Mouse (Mus musculus): ENCODE data around the gene Slc17a5. TPM values are rescaled to one million over a fixed set of nuclear protein-coding genes. Genes with fewer than 3 reads are reported as not detected.

Slc17a5 gene
- 9.3 and 10.0 TPM in 2 replicates for polyA plus RNA-seq (2015; fragmentation: Nextera tagmentation; extraction: Ambion mirVana)

DNA sequence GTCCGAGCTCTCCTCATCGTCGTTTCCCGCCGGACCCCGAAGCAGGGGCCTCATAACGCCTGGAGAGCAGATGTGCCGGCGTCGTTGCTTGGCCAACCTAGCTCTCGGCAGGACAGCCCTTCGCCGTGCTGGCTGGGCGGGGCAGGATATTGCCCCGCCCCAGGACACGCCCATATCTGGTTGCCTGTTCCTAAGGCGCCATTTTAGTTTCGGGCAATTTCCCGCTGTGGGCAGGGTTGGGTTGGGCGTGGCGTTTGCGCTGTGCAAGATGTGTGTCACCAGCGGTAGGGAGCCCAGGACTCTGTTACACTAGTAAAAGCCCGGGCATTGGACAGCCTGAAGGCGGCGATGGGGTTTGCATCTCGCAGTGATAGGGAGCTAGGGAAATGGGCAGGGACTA is at the start of gene Slc17a5:
TSS of gene Slc17a5 (minus strand) at position 128 of the 400 bp plus-strand sequence.
- DNase-seq (ENCODE audit: low spot score), result peak; percentile 97
- WGBS, result under 1% methylated on average over 26 of the region's 27 CpGs

DNA sequence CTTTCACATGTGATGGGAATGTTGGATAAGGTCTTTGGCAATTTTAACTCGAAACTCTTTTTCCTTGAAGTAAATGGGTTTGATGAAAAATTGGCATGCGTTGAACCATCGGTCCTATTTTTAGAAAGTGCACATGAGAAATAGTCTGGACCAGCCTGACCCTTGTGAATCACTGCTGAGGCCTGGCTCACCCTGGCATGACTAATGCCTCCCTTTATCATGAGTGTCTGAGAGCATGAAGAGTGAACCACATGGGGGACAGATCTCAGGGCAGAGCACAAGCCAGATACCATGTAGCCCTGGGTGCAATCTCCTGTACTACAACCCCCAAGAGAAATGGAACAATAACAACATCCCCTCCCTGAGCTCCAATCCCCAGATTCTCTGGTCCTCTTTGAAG is 46.1 kb upstream of the Slc17a5 start:
- Histone ChIP-seq H3K4me2 (replicated peaks; ENCODE audit: low read depth) (no peak overlapping the region), H3K9me3 (ENCODE audit: control insufficient read depth, low read length) (no peaks in the 10 kb centered on the region), H3K27me3 (ENCODE audit: control insufficient read depth, insufficient read depth, low read length) (no peaks in the 10 kb centered on the region), H3K4me1 (replicated peaks; ENCODE audit: control insufficient read depth, insufficient read depth) (no peaks in the 10 kb centered on the region), H3K9ac (ENCODE audit: low read length) (no peak overlapping the region), H3K27ac (replicated peaks) (no peak overlapping the region), H3K36me3 (ENCODE audit: control insufficient read depth, insufficient read depth, low read length) (no peaks in the 10 kb centered on the region), H3K4me3 (ENCODE audit: low read depth, low read length) (no peak overlapping the region)
- ATAC-seq (ENCODE audit: low FRiP score, low TSS enrichment), result no peak
- TF ChIP-seq CTCF (IDR thresholded peaks at IDR 0.05; ENCODE audit: low read depth) (no peak), EP300 (optimal IDR thresholded peaks at IDR 0.05) (no peak)
- WGBS, result 85% methylated on average over 3 of the region's 3 CpGs
- DNase-seq (ENCODE audit: low spot score), result no peak

More for the DNA sequence above, at the start of gene Slc17a5:
- peak; percentile 99 for ATAC-seq (ENCODE audit: low FRiP score, low TSS enrichment)
- Histone ChIP-seq H3K4me2 (replicated peaks; ENCODE audit: low read depth) (peak within 1 kb of the TSS; percentile 79), H3K9me3 (ENCODE audit: control insufficient read depth, low read length) (no peaks in the 10 kb centered on the region), H3K27me3 (ENCODE audit: control insufficient read depth, insufficient read depth, low read length) (no peaks in the 10 kb centered on the region), H3K27ac (replicated peaks) (peak within 1 kb of the TSS; percentile 71), H3K4me1 (replicated peaks; ENCODE audit: control insufficient read depth, insufficient read depth) (no peaks in the 10 kb centered on the region), H3K36me3 (ENCODE audit: control insufficient read depth, insufficient read depth, low read length) (no peaks in the 10 kb centered on the region), H3K9ac (ENCODE audit: low read length) (peak within 1 kb of the TSS; percentile 76), H3K4me3 (ENCODE audit: low read depth, low read length) (peak within 1 kb of the TSS; percentile 65)
- peak; percentile 48; the same call in 1 of the 2 replicates for TF ChIP-seq CTCF (IDR thresholded peaks at IDR 0.05; ENCODE audit: low read depth)
- TF ChIP-seq EP300 (optimal IDR thresholded peaks at IDR 0.05), result peak; percentile 48

DNA sequence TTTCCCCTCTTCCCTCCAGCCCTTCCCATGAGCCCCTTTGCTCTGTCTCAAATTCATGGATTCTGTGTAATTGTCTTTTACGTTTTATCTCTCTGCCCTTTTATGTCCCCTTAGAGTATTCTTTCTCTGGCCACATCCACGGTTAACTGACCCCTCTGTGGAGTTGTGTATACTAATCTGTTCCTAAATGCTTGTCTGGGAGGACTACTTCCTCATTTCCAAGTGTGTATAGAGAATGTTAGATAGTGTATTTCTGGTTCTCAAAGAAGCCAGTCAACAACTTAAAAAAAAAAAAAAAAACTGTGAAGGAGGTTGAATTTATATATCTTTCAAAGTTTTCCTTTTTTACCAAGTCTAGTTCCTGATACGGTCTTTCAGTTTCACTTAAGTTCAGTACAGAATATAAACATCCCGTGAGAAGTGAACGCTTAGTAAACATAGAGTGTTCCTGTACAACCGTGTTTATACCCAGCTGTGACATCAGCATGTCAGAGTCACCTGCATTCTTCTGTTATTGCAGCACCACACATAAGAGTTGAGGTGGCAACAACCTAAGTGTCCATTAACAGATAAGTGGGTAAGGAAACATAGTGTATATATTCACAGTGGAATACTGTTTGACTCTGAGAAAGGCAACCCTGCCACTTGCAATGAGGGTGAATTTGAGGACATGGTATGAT is 44.1 kb upstream of the Slc17a5 start:
- ATAC-seq (ENCODE audit: low FRiP score, low TSS enrichment), result no peak
- H3K27me3 ChIP-seq (ENCODE audit: control insufficient read depth, insufficient read depth, low read length), result no peaks in the 10 kb centered on the region

DNA sequence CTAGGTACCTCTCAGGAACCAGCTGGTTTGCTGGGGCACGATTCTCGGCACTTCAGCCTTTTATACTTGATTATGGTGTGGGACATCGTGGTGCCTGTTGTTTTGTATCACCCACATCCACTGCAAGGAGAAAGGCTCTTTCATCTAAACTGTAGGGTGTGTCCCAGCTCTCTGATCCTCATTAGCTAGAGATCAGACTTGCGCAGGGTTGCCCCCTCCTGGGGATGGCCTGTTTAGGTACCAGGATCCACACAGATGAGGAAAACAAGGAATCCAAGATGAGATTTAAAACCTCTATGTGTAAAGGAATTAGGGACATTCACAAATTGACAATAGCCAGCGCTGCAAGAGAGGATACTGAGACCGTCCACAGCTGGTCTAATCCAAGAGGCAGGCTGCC is 42.1 kb upstream of the Slc17a5 start:
- no peaks in the 10 kb centered on the region for H3K4me1 ChIP-seq (replicated peaks; ENCODE audit: control insufficient read depth, insufficient read depth)
- 60% methylated on average over 6 of the region's 6 CpGs for whole genome bisulfite sequencing
- ATAC-seq (ENCODE audit: low FRiP score, low TSS enrichment) (no peak), DNase-seq (ENCODE audit: low spot score) (no peak)
- TF ChIP-seq CTCF (IDR thresholded peaks at IDR 0.05; ENCODE audit: low read depth) (peak; percentile 59), EP300 (optimal IDR thresholded peaks at IDR 0.05) (no peak)
- no peaks in the 10 kb centered on the region for H3K36me3 ChIP-seq (ENCODE audit: control insufficient read depth, insufficient read depth, low read length)
- H3K9me3 ChIP-seq (ENCODE audit: control insufficient read depth, low read length), result no peaks in the 10 kb centered on the region
- no peak overlapping the region for H3K9ac ChIP-seq (ENCODE audit: low read length)
- no peak overlapping the region for H3K27ac ChIP-seq (replicated peaks)
- no peak overlapping the region for H3K4me2 ChIP-seq (replicated peaks; ENCODE audit: low read depth)
- H3K27me3 ChIP-seq (ENCODE audit: control insufficient read depth, insufficient read depth, low read length), result no peaks in the 10 kb centered on the region
- no peak overlapping the region for H3K4me3 ChIP-seq (ENCODE audit: low read depth, low read length)

More for the DNA sequence above, 44.1 kb upstream of the Slc17a5 start:
- H3K4me2 ChIP-seq (replicated peaks; ENCODE audit: low read depth), result no peak overlapping the region
- no peak for DNase-seq (ENCODE audit: low spot score)
- WGBS, result 43% methylated on average over 6 of the region's 6 CpGs
- H3K9ac ChIP-seq (ENCODE audit: low read length), result no peak overlapping the region
- TF ChIP-seq EP300 (optimal IDR thresholded peaks at IDR 0.05) (no peak), CTCF (IDR thresholded peaks at IDR 0.05; ENCODE audit: low read depth) (no peak)
- H3K9me3 ChIP-seq (ENCODE audit: control insufficient read depth, low read length), result no peaks in the 10 kb centered on the region
- no peaks in the 10 kb centered on the region for H3K36me3 ChIP-seq (ENCODE audit: control insufficient read depth, insufficient read depth, low read length)
- no peak overlapping the region for H3K4me3 ChIP-seq (ENCODE audit: low read depth, low read length)
- no peaks in the 10 kb centered on the region for H3K4me1 ChIP-seq (replicated peaks; ENCODE audit: control insufficient read depth, insufficient read depth)
- H3K27ac ChIP-seq (replicated peaks), result no peak overlapping the region

DNA sequence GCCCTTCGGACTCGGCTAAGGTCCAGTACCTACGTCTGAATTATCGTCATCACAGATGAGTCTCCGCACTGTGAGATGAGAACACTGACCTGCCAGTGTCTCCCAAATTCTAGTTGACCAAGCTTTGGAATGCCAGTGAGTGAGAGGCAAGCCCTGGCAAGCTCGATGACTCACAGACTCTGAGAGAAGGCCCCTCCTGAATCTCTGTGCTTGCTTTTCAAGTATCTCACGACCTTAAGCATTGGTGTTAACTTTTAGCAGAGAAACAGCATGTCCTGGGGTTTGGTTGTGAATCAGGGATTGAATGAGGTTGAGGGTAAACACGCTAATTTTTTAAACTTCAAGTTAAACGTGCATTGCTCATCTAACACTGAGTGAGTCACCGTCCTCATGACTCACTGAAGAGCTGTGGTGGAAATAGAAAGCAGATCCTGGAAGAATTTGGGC is 35.5 kb upstream of the Slc17a5 start:
- ATAC-seq (ENCODE audit: low FRiP score, low TSS enrichment) (peak; percentile 69; the same call in 1 of the 2 replicates), DNase-seq (ENCODE audit: low spot score) (no peak)
- no peaks in the 10 kb centered on the region for H3K9me3 ChIP-seq (ENCODE audit: control insufficient read depth, low read length)
- H3K4me2 ChIP-seq (replicated peaks; ENCODE audit: low read depth), result no peak overlapping the region
- H3K9ac ChIP-seq (ENCODE audit: low read length), result no peak overlapping the region
- WGBS, result 54% methylated on average over 10 of the region's 10 CpGs
- no peaks in the 10 kb centered on the region for H3K27me3 ChIP-seq (ENCODE audit: control insufficient read depth, insufficient read depth, low read length)
- H3K4me3 ChIP-seq (ENCODE audit: low read depth, low read length), result no peak overlapping the region
- no peaks in the 10 kb centered on the region for H3K4me1 ChIP-seq (replicated peaks; ENCODE audit: control insufficient read depth, insufficient read depth)
- H3K27ac ChIP-seq (replicated peaks), result peak overlapping the region; percentile 67; the same call in 1 of the 2 replicates
- H3K36me3 ChIP-seq (ENCODE audit: control insufficient read depth, insufficient read depth, low read length), result no peaks in the 10 kb centered on the region
- TF ChIP-seq CTCF (IDR thresholded peaks at IDR 0.05; ENCODE audit: low read depth), result no peak
- TF ChIP-seq EP300 (optimal IDR thresholded peaks at IDR 0.05), result peak; percentile 69

DNA sequence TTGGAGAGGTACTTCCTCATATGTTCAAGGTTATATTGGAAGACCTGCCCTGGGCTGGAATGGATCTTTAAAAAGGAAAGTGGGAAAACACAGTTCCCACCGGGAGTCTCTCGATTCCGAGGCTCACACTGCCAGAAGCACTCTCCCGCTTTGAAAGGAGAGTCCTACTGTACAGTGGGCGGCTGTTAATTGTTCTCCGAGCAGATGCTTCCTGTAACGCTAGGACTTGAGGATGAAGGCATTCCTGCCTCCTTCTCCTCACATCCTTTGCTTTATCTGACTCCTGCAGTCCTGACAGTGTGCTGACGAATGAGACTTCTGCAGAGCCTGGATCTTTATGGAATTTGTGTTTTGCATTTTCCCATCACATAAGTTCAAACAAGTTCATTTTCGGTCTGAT is 31.4 kb upstream of the Slc17a5 start:
- no peak overlapping the region for H3K27ac ChIP-seq (replicated peaks)
- TF ChIP-seq CTCF (IDR thresholded peaks at IDR 0.05; ENCODE audit: low read depth), result no peak
- no peak for TF ChIP-seq EP300 (optimal IDR thresholded peaks at IDR 0.05)
- no peaks in the 10 kb centered on the region for H3K9me3 ChIP-seq (ENCODE audit: control insufficient read depth, low read length)
- DNase-seq (ENCODE audit: low spot score), result no peak
- no peaks in the 10 kb centered on the region for H3K36me3 ChIP-seq (ENCODE audit: control insufficient read depth, insufficient read depth, low read length)
- no peak overlapping the region for H3K4me2 ChIP-seq (replicated peaks; ENCODE audit: low read depth)
- H3K27me3 ChIP-seq (ENCODE audit: control insufficient read depth, insufficient read depth, low read length), result no peaks in the 10 kb centered on the region
- no peak overlapping the region for H3K9ac ChIP-seq (ENCODE audit: low read length)
- H3K4me1 ChIP-seq (replicated peaks; ENCODE audit: control insufficient read depth, insufficient read depth), result no peaks in the 10 kb centered on the region
- 71% methylated on average over 9 of the region's 9 CpGs for WGBS
- H3K4me3 ChIP-seq (ENCODE audit: low read depth, low read length), result no peak overlapping the region
- no peak for ATAC-seq (ENCODE audit: low FRiP score, low TSS enrichment)

Data from stomach, postnatal 0 days (tissue).